ENCODE assay signal across 16 mouse cellular contexts in the genomic region with DNA sequence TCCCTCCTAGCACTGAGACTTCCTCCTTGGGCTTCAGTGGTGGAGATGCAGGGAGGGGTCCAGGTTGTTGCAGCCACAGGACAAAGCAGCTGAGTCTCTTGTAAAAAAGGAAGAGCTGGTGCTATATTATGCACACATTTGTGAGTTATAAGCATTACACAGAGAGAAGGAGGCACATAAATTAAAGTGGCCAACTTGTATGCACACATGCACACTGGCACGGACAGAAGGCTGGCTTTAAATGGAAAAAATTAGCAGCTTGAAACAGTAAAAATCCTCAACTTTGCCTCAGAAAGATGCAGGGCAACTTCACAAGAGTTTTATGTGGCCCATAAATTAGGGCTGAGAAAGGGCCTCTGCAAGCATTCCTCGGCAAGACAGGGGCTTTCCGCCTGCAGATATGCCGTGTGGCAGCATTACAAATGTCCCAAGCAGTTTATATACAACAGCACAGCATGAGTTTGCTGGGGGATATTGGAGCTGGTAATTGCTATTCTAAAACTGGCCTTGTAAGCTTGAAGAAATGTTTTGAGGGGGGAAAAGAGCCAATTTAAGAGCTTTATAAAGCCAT. TPM values are rescaled to one million over a fixed set of nuclear protein-coding genes. Genes with fewer than 3 reads are reported as not detected.
A peak's percentile ranks its signal among the peaks of the same experiment; 100 is the strongest.
DNase-seq lines count a peak whose midpoint lies in the region; ATAC-seq lines count a peak whose summit lies in the region.
"Had no signal": no experiment of that assay in that cellular context is flagged by ENCODE, and none has a peak within 500 bp of the region (broad histone marks: within the 10 kb centered on the region; RNA-seq: fewer than 3 reads in every experiment).

No protein-coding gene starts in this region.

- no peaks in the 10 kb centered on the region for H3K9me3 ChIP-seq in neural tube, embryonic 12.5 days
- H3K9me3 ChIP-seq: embryonic facial prominence, embryonic 12.5 days; hindbrain, embryonic 12.5 days; stomach, embryonic 15.5 days had no signal

- H3K36me3 ChIP-seq in neural tube, embryonic 12.5 days = no peaks in the 10 kb centered on the region; the same call in 1 of the 2 replicates
- H3K36me3 ChIP-seq: embryonic facial prominence, embryonic 12.5 days; hindbrain, embryonic 12.5 days; stomach, embryonic 15.5 days had no signal

- peaks cover 33% of the 10 kb centered on the region for H3K4me1 ChIP-seq in neural tube, embryonic 12.5 days
- H3K4me1 ChIP-seq: stomach, embryonic 15.5 days had no signal

- H3K4me2 ChIP-seq in neural tube, embryonic 12.5 days (replicated peaks) = peak overlapping the region; percentile 22; the same call in 1 of the 2 replicates
- H3K4me2 ChIP-seq: embryonic facial prominence, embryonic 12.5 days; hindbrain, embryonic 12.5 days; stomach, embryonic 15.5 days had no signal

- no peak overlapping the region for H3K27ac ChIP-seq in neural tube, embryonic 12.5 days
- H3K27ac ChIP-seq: embryonic facial prominence, embryonic 12.5 days; heart, adult 2 months; hindbrain, embryonic 12.5 days; stomach, embryonic 15.5 days had no signal

- DNase-seq in frontal cortex, postnatal 36 days (ENCODE audit: low spot score in 2 of 2) = no peak
- DNase-seq in kidney, postnatal 14 days = peak; percentile 30
- DNase-seq in kidney, adult 11 months = no peak
- DNase-seq in embryo, embryonic 10.5 days (ENCODE audit: low spot score) = peak; percentile 52
- no peak for DNase-seq in adrenal gland, adult 2 months
- DNase-seq: B cell, adult 2 months; lung, adult 2 months; spleen, adult 18-20 months had no signal

- no peak overlapping the region for H3K4me3 ChIP-seq in neural tube, embryonic 12.5 days
- H3K4me3 ChIP-seq: embryonic facial prominence, embryonic 12.5 days; heart, adult 2 months; hindbrain, embryonic 12.5 days; stomach, embryonic 15.5 days had no signal

- H3K27me3 ChIP-seq in neural tube, embryonic 12.5 days (replicated peaks) = peaks cover 19% of the 10 kb centered on the region; the same call in 1 of the 2 replicates
- H3K27me3 ChIP-seq: embryonic facial prominence, embryonic 12.5 days; stomach, embryonic 15.5 days had no signal

- ATAC-seq in frontal cortex, adult (ENCODE audit: low TSS enrichment) = peak; percentile 22
- ATAC-seq in neural tube, embryonic 12.5 days (ENCODE audit: low FRiP score, low read depth) = peak; percentile 37; the same call in 1 of the 2 replicates
- ATAC-seq: Patski had no signal

- WGBS in neural tube, embryonic 12.5 days = 8% methylated on average over 4 of the region's 4 CpGs

- no peak overlapping the region for H3K9ac ChIP-seq in neural tube, embryonic 12.5 days
- H3K9ac ChIP-seq: embryonic facial prominence, embryonic 12.5 days; hindbrain, embryonic 12.5 days; stomach, embryonic 15.5 days had no signal

RNA-seq across cellular contexts. Expression of gene Pknox2, which starts 25.4 kb away (rescaled TPM):
- polyA plus RNA-seq in neural tube, embryonic 12.5 days (2016; fragmentation: Nextera tagmentation; extraction: Ambion mirVana) = 44.6 and 45.2 TPM in 2 replicates
- 1 to 10 TPM; 2.9 to 3.5 TPM for total RNA-seq in adrenal gland, adult 2 months (2021)
- 1.8 and 2.1 TPM in 2 replicates for polyA plus RNA-seq in adrenal gland, adult 2 months (2012; rRNA removed)
- total RNA-seq: megakaryocyte progenitor cell, adult 5-6 weeks had no signal

Comparison
In these comparisons a context has a peak if more than half of its experiments do, and no peak if none do; other contexts are left out.
1. DNase-seq: peak in kidney, postnatal 14 days (single experiment) and embryo, embryonic 10.5 days (single experiment); none in frontal cortex, postnatal 36 days (0 of 2), kidney, adult 11 months (single experiment) and adrenal gland, adult 2 months (single experiment).
2. RNA of gene Pknox2, which starts 25.4 kb away (polyA plus RNA-seq): 44.6 to 45.2 TPM in neural tube, embryonic 12.5 days; 1.8 to 2.1 TPM in adrenal gland, adult 2 months; every median in the first group is over 10 times any median in the second.